Mouse (Mus musculus) urinary bladder, postnatal 14 days (tissue): ENCODE results near the gene Traf3.
A peak's percentile ranks its signal among the peaks of the same experiment; 100 is the strongest.

Experiments
- DNase-seq: peaks from one replicate; pipeline ENCODE4 v3.0.0; 2021; ENCODE audit warnings: low spot score

Traf3 gene

DNA sequence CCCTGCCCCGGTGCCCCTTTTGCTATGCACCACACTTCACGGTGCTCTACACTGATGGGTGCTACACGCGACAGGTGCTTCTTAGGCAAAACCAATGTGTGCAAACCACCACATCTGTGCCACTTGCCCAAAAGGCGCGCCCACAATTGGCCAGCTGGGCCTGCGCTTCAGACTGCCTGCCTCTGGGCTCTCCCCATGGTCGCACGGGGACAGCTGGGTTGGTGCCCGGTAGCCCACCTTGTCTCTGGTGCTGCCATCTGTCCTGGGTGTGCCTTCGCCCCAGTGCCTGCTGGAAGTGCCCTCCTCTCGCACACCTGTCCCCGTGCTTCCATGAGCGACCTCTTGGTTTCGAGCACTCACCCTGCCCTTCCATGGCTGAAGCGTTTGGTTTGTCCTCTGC, 97.5 kb downstream of the Traf3 start:
- DNase-seq: no peak

DNA sequence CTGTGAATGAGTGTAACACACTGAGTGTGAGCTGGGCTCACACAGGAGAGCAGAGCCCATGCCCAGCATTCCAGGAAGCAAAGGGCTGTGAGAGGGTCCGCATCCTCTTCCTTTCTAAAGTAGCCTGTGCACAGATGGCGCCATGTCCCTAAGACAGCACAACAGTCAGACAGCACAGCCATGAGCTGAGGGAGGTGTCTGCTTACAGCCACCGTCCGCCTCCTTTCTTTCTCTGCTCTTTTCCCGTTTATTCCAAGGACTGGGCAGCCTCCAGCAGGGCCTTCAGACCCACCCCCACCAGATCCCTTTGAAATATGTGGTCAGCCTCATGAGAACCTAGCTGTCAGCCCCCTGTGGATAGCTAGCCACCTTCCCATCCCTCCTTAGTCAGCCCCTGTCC, 99.0 kb downstream of the Traf3 start:
- DNase-seq: no peak

DNA sequence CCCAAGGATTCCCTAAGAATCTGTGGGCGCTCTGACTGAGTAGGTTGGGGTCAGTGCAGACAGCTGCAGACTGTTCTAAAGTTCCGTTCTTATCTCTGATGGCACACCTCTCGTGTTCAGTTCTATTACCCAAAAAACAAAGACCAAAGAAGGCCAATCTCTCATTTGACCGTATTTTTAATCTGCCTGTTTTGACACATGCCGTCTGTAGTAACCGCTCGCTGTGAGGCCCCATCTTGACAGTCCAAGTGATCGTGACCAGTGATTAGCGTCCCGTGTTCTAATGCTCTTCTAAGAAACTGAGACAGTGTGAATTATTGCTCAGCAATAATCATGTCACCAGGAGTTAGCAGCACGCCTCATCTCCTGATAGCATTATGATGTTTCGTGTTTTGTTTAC, 100.4 kb downstream of the Traf3 start:
- no peak for DNase-seq

DNA sequence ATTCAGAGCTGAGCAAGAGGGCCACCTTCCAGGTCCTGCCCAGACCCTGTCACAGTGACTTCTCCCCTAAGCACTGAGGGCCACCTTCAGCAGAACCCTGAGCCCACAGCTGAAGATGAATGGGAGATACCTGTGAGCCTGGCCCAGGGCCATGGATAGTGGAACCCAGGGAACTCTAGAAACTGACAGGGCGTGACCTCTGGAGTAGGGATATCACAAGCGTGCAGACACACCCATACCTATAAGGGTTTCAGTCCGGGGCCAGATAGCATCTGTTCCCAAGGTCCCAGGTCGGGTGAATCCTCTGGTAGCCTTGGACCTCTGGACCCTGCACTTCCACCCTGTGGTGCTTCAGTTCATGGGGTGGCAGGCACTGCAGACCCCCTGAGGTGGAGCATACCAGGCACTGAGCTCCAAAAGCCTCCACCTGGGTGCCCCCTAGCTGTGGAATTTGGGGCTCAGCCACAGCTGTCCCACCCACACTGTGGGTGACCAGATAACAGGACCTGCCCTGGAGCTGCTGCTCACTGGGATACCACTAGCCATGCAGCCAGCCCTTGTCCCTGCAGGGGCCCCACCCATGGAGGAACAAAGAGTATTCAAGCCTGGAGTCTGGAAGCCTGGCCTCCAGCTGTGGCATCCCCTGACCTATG, 101.6 kb downstream of the Traf3 start:
- no peak for DNase-seq

DNA sequence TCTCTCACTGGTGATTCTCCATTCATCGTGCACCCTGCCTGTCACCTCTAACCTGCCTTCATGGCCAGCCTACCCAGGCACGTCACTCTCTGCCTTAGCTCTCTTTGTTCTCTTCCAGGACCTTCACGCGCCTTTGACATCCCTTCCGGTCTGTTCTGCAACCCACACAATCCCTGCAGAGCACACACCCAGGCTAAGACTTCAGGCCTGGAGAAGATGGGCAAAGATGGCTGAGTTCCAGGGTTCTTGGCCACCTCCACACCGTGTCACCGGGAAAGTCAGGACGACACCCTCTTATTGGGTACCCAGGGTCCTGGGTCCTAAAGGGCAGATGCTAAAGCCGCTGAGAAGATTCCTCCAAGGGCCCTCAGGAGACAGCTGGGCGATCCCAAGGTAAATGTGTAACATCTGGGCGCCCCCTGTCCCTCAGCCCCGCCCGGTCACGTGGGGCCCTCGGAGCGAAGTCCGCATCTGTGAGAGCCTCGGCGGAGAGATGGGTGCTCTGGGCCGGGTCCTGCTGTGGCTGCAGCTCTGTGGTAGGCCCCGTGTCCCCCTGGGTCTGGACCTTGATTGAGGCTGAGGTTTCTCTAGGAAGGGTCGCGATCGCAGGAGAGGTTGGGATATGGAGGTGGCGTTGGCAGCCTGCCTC, 104.6 kb downstream of the Traf3 start, which contains the start of gene Amn:
Amn (plus strand) TSS at position 467 of the 649 bp plus-strand sequence.
- no peak for DNase-seq

DNA sequence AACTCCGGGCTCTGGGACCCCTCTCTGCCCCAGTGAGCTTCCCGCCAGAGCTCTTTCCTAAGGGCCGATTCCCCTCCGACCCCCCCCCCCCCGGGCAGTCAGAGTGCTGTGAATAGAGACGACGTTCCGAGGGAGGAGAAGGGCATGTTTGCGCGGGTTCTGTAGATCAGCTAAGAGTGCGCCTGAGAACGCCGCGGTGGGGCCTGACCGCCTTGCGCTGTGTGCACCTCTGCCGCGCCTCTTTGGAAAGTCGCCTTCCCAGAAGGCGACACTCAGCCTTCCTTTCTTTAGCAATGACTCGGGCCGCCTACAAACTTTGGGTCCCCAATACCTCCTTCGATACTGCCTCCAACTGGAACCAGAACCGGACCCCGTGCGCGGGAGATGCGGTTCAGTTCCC, 105.2 kb downstream of the Traf3 start:
- no peak for DNase-seq

DNA sequence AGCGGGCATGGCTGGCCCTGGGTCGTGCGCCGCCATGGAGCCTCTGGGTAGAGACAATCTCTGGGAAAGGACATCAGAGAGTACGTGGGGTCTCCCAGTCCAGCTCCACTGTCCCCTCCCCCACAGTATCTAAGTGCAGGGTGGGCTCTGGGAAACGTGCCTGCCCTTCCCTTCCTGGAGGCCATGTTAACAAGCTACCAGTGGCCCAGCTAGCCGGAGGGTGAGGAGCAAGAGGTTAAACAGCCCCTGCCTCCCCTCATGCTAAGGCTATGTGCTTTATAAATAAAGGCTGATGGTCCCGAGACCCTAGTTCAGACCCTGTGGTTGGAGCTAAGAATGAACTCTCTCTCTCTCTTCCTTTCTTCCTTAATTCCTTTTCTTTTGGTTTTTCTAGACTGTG, 105.8 kb downstream of the Traf3 start:
- no peak for DNase-seq

DNA sequence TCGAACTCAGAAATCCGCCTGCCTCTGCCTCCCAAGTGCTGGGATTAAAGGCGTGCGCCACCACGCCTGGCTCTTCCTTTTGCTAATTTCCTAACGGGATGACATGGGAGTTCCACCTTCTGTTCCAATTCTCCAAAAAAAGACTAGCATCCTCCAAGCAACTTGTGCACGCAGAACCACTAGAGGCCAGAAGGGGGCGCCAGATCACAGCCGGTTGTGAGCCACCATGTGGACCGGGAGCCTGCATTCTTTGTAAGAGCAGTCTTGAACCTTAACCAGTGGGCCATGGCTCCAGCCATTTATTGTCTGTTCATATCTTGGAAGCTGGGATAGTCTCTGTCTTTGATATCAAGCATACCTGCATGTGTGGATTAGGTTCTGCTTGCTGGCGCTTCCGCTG, 106.2 kb downstream of the Traf3 start:
- peak; percentile 79 for DNase-seq

DNA sequence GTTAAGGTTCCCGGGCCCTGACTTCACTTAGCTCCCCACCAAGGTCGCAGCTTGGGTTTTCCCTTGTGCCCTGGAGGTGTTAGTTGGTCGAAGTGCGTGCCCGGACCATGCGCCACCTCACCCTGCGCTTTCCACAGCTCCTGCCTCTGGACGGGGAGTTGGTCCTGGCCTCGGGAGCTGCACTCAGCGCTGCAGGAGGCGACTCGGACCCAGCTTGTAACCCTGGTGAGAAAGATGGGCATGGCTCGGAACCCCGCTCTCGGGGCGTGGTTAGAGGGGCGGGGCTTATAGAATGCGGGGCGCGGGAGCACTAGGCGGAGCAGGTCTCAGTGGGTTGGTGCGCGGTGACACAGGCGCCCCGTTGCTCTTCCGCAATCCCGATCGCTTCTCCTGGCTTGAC, 107.8 kb downstream of the Traf3 start:
- DNase-seq: no peak

DNA sequence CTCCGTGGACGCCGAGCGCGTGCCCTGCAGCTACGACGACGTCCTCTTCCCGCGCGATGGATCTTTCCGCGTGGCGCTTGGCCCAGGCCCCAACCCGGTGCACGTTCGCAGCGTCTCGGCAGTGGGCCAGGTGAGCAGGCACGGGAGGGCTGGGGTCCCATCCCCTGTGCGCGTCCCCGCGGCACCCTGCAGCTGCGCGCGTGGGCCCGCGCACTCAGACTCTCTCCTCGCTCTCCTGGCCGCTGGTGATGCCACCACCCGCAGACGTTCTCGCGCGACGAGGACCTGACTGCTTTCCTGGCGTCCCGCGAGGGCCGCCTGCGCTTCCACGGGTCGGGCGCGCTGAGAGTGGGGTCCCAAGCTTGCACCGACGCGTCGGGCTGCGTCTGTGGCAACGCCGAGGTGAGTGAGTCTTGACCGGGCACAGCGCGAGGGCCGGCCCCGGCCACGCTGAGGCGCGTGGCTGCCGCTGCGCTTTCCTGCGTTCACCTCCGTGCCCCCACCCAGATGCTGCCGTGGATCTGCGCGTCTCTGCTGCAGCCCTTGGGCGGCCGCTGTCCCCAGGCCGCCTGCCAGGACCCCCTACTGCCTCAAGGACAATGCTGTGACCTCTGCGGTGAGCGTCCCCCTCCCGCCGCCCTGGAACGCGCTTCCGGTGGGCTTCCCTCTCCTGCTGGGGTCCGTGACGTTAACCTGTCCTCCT, 108.4 kb downstream of the Traf3 start:
- DNase-seq: no peak

DNA sequence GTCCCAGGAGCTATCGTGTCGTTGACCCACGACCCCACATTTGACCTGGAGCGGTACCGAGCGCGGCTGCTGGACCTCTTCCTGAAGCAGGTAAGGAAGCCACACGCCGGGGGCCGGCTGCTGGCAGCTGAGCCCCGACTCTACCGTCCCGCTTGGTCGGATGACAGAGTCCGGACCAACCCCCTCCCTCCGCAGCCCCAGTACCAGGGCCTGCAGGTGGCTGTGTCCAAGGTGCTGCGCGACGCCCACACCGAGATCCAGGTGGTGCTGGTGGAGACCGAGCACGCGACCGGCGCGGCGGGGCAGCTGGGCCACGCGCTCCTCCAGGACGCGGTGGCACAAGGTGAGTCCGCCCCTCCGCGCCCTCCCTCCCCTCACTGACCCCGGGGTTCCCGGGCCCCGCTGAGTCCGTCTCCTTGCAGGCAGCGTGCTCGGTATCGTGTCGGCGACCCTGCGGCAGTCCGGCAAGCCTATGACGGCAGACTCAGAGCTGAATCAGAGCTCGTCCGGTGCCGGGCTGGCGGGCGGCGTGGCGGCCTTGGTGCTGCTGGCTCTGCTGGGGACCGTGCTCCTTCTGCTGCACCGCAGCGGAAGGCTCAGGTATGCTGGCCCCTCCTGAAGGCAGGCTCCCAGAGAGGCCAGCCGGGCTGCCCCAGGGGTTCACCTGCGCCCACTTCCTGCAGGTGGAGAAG, 109.1 kb downstream of the Traf3 start:
- no peak for DNase-seq

DNA sequence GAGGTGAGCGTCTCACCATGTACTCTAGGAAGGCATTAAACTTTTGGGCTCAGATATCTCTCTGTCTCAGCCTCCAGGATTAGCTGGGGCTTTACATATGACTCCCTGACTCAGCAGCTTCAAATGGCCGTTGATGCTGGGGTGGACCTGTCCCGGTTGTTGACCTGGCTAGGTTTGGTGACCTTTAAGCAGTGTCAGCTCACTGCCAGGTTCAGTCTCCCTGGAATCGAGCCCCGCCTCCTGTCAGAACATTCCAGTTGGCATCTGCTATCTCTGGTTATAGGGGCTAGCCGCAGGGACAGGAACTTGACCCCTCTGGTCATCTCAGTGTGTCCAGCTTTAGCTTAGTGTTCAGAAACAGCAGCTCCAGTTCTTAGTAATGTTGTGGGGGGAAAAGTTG, 110.2 kb downstream of the Traf3 start:
- no peak for DNase-seq

DNA sequence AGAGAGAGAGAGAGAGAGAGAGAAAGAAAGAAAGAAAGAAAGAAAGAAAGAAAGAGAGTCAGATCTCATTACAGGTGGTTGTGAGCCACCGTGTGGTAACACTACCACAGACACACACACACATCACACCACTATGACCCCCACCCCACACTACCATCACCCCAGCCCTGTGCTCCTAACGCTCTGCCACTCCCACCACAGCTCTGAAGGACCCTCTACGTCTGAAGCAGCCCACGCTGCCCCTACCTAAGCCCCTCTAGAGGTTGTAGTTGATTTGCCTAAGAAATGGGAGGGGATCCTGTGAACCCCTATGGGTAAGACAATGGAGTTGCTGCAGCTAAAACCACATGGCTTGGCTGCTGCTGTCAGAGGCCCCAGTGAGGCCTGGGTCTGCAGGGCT, 117.4 kb downstream of the Traf3 start:
- DNase-seq: no peak

DNA sequence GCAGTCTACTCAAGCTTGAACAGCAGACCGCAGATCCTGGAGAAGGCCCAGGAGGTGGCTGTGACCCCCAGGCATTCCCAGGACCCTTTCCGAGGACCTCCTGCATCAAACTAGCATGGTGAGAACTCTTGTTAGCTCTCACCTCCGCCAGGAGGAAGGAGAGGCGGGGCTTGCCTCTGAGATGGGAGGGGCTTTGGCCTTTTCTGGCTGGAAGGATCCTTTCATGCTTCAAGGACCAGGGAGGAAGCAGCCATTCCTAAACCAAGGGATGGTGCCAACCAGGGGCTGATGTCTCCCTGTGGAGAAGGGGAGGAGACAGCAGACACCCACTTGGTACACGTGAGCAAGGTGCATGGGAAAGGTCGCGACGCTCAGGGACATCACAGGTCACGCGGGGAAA, 118.4 kb downstream of the Traf3 start:
- no peak for DNase-seq

DNA sequence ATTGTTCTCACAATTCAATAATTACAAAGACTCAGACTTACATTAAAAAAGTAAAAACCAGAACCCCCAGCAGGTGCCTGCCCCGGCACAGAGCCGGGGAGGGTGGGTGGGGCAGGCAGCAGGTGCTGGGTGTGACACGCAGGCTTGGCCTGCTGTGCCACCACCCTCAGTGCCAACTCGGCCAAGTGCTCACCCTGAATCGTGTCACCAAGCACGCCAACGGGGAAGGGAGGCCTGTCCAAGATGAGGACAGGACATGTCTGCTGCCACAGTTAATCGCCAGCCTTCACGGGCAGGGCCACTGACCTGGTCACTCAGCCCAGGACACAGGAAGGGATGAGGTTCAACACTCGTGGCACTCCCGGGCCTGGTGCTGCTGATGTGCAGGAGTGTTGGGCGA, 126.9 kb downstream of the Traf3 start:
- DNase-seq: no peak

DNA sequence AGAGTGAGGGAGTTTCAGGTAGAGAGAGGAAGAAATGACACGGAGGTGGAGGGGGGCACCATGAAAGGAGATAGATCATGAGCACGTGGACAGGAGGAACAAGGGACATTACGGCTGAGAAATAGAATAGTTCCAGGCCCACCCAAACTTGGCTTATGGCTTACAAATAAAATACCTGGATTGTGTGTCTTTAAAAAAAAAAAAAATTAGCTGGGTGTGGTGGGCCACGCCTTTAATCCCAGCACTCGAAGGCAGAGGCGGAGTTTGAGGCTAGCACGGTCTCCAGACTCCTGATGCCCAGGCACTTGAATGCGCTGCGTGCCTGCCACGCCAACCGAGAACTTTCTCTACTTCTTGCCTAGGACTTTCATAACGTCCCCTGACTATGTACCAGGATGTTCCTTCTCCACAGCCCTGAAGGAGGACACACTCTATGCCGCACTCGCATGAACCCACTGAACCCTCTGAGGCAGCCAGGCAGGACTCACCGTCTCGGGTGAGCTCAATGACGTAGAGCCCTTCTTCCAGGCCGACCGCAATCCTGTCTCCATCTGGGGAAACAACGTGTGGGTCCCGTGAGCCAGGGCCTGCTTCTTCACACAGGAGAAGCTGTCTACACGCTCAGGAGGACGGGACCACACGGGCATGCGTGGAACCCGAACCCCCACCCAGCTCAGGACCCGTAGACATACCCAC, 135.3 kb downstream of the Traf3 start:
- no peak for DNase-seq

DNA sequence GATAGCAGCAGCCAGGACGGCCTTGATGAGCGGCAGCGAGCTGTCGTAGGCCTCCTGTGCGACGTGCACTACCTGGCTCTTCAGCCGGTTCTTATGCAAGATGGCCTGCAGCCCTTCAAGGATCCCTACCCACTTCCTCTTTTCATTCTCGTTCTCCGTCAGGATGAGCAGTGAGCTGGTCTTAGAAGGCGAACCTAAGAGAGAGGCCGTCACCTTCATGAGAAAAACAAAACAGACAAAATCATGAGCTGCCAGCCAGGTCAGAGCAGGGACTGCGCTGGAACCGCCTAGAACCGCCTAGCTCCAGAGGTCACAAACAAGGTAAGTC, 135.8 kb downstream of the Traf3 start:
- DNase-seq: no peak

DNA sequence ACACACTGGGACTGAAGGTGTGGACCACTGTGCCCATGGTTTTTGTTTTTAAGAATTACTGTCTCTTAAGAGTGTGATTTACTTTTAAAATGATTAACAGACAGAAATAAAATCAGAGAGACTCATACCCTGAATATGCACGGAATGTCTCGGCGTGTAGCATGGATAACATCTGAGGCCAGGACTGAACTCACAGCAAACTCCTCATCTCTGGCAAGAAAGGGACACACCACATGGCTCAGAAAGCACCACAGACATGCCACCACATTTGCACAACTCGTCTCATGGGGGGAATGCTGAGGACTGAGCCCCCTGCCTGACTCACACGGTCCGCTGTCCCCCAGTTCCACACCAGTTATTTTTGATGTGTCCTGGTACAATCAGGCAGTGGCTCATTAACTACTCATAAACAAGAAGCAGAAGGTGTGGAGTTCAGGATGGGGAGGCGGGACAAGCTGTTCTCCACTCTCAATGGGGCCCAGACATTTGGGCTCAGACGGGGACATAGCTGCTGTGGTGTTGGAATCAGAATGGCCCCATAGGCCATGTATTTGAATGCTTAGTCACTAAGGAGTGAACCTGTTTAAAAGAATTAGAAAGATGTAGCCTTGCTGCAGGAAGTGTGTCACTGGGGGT, 137.7 kb downstream of the Traf3 start:
- DNase-seq: no peak

DNA sequence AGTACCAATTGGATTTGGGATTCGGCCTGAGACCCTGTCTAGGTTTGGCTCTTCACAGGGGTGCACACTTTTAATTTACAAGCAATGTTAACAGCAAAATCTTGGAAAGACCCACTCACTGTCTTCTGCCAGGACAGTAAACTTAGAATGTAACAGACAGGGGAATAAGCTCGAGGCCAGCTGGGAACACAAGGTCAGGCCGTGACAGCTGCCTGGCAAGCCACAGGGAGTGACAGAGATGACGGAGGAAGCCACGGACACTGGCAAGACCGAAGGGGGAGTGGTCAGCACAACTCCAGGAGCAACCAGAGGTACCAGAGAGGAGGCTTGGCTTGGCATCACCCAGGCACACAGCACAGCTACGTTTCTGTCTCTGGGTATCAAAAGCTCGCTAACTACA, 140.7 kb downstream of the Traf3 start:
- no peak for DNase-seq

DNA sequence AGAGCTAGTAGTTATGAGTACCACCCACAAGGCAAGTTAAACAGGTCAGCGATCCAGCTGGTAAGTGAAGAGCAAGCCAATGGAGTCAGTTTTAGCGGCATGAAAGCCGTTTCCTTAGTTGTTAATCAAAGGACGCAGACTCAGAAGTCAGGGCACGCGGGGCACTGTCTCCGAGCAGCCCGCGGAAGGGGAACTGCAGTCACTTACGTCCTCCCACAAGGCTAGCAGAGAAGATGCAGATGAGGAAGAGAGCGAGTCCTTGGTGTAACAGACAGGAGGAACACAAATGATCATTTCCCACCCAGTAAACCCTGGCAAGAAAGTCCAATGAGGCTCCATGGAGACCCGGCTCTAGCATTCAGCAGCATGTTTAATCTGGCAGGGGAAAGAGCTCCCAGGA, 143.1 kb downstream of the Traf3 start:
- DNase-seq: no peak

DNA sequence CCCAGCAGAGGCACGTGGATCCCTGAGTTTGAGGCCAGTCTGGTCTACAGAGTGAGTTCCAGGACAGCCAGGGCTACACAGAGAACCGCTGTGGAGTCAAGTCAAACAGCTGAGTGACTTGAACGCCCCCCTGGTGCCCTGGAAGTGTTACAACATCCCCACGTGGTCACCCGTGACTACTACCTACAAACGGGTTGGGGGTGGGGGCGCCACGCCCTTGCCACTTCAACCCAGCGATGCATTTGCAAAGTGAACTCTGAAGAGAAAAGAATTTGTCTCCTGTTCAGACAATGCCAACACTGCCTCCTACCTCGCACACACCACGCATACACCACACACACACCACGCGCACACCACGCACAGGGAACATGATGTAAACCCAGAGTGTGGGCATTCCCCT, 143.8 kb downstream of the Traf3 start:
- DNase-seq: no peak

DNA sequence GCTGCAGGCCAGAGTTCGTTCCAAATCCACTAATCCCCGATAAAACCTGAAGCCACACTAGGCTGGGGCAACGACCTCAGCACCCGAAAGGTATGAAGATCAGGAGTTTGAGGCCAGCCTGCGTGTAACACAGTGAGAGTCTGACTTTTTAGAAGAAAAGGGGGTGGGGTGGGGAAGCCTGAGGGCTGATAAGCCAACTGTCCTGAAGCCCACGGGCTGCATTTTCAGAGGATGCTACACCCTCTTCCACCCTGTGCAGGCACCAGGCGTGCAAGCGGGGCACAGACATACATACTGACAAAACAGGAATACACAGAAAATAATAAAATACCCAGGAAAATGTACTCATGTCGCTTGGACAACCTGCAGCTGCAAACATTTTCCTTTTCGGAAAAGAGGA, 145.6 kb downstream of the Traf3 start:
- DNase-seq: no peak
